Mouse (Mus musculus) ES-CJ7 (cell line): ENCODE results near the gene Mip.
A peak's percentile ranks its signal among the peaks of the same experiment; 100 is the strongest.
"Not testable (repeated sequence)": the region's sequence is repeated elsewhere in the genome, so short reads cannot be mapped to it uniquely, and the experiment has no call there.

ENCODE experiments used
- DNase-seq: peaks from one replicate; pipeline ENCODE4 v3.0.0; 2011; ENCODE audit warnings: low read depth, low spot score

The Mip gene

DNA sequence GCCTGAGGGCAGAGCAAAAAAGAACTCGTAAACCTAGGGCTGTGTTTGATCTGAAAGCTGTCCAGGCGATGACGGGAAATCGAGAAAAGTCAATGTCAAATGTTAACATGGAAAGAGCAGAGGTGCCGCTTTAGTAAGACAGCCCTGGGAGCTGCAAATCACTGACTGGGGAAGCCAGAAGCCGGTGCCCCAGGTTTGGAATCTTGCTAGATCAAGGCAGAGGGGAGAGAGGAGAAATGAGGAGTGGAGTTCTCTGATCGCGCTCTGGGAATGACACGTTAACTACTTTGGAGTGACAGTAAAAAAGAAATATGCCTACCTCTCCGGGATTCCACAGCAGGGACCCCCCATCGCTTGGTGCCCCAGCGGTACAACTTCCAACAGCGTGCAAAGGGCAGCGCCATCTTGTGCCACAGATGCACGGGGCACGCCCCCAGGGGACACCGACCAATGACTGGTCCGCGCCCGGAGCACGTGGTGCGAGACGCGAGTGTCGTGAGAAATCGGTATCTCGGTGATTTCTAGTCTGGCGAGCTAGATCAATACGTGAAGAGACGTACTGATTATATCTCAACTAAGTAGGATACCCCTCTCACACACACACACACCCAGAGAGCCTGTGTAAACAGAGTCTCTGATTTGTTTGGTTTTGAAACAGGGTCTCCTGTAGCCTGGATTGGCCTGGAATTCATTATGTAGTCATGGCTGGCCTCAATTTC is 14.1 kb upstream of the Mip start, which contains the start of gene Spryd4:
Gene Spryd4, minus strand, starts transcription at position 418 of the 719 bp plus-strand sequence.
- DNase-seq, result peak; percentile 95

DNA sequence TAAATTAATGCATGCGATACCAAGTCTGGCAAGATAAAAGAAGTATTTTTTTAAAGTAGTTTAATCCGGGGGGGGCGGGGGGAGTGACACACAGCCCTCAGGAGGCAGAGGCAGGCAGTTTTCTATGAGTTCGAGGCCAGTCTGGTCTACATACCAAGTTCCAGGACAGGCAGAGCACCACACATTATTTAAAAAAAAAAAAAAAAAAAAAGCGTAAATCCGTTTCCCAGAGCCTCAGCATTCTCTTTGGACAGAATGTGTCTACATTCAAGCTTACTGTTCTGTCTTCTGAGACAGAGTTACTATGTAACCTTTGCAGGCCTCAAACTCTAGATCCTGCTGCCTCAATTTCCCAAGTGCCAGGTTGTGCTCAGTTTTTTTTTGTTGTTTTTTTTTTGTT is 13.5 kb upstream of the Mip start:
- DNase-seq, result no peak

DNA sequence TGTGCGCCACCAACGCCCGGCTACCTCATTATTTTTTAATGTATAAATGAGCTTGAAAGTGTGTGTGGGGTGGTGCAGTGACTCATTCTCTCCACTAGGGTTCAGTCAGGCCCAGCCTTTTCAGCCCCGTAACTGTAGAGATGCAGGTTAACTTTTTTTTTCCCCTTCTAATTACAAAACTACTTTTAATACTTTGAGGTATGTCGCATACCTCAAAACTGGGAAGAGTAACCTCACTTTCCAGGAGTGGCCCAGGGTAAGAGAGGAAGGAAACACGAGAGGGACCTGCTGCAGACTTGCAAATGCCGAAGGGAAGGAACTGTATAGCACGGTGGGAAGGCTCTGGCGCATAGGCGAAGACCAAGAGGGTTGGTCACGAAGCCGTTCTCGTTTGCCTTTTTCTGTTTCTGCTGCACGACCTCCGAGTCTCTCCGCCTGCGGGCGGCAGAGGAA is 12.7 kb upstream of the Mip start:
- DNase-seq, result peak; percentile 71

DNA sequence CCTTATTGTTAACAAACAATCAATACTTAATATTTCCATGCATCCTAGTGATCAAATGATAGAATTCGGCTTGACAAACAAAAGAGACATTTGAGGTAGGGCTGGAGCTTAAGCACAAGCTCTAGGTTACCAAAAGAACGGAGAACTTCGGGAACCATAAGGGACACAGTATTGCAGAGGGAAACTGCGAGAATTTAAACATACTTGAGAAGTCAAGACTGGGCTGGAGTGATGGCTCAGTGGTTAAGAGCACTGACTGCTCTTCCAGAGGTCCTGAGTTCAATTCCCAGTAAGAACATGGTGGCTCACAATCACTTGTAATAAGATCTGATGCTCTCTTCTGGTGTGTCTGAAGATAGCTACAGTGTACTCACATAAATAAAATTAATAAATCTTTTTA is 11.5 kb upstream of the Mip start:
- not testable (repeated sequence) for DNase-seq

DNA sequence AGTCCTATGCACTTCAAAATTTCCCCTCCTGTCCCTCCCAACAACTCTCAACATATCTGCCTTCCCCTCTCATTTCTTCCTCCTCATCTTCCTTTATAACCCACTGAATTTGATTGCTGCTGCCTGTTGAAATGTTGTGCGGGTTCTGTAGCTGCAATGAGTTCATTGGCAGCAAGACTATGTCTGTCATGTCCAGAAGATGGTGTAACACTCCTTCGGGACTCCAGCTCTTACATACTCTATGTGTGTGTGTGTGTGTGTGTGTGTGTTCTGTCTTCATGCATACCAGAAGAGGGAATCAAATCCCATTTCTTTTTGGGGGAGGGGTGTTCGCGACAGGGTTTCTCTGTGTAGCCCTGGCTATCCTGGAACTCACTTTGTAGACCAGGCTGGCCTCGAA is 10.7 kb upstream of the Mip start:
- no peak for DNase-seq

DNA sequence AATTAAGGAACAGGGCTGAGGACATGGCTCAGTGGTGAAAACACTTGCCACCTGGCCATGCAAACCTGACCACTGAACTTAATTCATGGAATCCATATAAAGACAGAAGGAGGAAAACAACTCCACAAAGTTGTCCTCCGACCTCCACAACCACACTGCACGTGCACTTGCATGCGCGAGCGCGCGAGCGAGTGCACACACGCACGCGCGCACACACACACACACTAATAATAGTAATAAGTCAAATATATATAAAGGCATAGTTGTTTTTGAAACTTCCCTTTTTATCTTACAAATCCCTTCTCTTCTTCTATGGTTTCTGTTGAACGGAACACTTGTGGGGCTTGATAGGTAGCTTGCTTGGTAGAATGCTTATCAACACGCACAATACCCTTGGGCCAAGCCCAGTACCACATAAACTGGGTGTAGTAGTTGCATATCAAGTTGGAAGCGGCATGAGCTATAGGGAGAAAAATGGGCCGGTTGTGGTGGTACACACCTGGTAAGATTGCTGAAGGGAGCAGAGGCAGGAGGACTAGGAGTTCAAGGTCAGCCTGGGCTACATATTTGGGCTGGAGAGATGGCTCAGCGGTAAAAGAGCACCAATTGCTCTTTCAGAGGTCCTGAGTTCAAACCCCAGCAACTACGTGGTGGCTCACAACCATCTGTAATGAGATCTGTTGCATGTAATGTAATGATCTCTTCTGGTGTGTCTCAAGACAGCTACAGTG is 7.1 kb upstream of the Mip start:
- no peak for DNase-seq

DNA sequence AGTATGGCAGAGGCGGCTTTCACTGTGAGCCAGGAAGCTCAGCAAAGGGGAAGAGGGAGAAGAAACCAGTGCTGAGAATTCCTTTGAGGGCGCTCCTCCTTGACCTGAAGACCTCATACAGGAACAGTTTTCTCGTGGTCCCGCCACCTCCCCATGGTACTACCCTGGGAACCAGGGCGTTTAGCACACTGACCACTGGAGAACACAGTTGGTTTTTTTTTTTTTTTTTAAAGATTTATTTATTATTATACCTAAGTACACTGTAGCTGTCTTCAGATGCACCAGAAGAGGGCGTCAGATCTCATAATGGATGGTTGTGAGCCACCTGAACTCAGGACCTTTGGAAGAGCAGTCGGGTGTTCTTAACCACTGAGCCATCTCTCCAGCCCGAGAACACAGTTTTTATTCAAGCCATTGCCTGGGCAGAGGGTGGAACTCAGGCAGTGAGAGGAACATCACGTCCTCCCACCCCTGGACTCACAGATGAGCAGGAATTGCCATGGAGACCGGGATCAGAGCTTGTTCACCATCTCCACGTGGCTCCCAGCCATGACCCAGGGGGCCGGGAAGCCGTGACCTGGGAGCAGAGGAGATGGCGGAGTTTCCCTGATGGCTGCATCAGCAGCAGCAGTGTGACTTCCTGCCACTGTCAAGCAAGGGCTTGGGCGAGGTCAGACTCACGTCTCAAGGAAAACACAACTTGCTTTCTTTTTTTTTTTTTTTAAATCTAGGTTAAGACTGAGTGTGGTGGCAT is 3.9 kb upstream of the Mip start:
- DNase-seq, result no peak

DNA sequence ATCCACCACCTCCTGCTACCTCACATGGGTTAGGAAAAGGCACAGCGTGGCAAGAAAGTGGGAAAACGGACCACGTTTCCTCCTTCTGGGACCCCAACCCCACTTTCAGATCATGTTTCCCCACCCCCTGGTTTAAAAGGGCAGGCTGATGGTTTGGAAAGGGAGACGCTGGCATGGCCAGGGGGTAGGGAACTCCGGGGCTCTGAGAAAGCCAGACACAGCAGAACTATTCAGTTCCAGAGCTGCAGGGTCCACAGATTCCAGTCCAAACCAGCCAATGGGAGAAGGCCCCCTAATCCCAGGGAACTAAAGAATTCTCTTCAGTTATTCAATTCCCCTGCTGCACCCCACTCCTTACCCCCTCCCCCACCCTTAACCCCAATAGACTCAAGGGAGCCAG is 574 bp upstream of the Mip start:
- no peak for DNase-seq

DNA sequence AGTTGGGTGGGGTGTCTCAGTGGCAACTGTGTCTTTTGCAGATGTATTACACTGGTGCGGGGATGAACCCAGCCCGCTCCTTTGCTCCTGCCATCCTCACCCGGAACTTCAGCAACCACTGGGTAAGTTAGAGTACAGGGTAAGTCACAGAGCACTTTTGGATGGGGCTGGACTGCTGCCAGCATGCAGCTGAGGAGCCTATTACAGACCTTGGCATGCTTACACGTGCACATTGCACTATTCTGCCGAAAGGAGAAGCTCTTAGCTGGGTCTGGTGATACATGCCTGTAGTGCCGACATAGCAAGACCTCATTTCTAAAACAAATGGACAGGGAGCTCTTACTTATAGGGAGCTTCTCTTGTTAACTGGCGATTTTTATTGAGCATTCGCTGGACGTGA is 2.0 kb downstream of the Mip start:
- DNase-seq, result no peak

DNA sequence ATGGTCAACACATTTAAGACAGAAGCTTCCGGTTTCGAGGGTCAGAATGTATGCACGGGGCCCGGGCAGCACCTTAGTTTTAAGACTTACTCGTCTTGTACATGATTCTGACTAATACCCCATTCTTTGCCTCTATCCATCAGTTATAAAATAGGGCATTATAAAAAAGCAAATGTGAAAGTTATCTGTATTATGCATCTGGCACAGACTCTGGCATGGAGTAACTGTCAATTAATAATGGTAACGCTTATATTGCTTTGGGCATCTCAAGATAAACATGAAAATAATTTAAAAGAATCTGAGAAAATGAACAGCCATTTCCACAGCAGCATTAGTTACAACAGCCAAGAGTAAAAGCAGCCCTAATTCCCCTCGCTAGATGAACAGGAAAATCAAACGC is 2.4 kb downstream of the Mip start:
- DNase-seq, result no peak

DNA sequence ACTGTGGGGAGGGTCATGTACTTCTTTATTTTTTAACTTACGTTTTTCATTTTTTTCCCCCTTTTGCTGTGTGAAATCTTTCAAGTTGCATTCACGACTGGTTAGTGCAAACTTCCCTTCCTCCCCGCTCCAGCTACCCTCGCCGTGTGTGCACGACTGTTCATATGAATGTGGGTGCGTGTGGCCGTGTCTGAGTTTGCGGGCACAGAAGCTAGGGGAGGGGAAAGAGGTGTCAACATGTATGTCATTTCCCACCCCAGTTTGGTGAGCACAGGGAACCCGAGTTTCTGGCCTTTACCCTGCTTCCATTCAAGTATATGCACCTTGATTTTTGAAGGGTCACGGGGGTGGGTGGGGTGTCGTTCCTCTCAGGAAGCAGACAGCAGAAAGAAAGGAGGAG is 4.9 kb downstream of the Mip start:
- DNase-seq, result no peak

DNA sequence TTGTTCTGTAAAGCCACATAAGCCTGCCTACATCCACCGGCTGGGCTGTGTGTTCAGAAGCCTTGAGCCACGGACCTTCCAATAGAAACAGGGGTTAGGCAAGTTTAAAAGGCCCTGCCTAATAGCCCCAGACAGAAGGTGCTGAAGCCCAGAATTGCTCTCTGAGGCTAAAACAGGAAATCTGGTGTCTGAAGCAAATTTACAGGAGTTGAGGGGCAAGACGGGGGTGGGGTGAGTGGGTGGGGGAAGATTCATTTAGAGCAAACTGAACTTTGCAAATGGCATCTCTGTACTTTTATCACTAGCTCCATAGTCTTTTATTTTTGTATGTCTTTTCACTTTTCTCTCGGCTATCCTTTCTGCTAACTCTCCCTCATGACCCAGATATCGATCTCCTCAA is 5.5 kb downstream of the Mip start:
- no peak for DNase-seq

DNA sequence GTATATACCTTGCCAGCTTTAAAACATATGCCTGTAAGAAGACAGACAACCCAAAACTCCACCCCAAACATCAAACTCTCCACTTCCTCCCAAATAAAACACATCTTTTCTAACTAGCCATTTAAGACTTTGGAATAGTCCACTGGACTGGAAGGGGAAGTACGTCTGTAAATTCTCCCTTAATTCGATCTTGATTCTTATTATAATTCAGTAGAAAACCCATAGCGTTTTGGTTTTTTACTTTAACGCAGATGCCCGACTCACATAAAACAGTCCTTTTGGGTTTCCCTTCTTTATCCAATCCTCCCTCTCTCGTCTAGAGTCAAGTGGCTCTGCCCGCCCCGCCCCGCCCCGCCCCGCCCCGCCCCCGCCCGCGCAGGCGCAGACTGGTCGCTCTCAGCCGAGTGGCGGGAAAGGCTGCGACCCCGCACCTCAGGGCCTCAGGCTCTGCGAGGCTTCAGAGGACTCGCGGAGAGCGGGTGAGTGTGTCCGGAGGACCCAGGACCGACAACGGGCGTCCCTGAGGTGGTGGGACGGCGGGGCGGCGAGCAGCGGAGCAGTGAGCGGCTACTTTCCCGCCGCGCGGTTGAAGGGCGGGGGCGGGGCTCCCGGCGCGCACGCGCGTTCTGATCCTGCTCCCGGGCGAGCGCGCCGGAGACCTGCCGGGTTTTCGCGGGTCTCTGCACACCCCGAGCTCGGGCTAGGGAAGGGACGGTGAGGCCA is 6.2 kb downstream of the Mip start, which contains the start of gene Timeless:
Gene Timeless, plus strand, starts transcription at position 369 of the 723 bp plus-strand sequence.
- peak; percentile 66 for DNase-seq

DNA sequence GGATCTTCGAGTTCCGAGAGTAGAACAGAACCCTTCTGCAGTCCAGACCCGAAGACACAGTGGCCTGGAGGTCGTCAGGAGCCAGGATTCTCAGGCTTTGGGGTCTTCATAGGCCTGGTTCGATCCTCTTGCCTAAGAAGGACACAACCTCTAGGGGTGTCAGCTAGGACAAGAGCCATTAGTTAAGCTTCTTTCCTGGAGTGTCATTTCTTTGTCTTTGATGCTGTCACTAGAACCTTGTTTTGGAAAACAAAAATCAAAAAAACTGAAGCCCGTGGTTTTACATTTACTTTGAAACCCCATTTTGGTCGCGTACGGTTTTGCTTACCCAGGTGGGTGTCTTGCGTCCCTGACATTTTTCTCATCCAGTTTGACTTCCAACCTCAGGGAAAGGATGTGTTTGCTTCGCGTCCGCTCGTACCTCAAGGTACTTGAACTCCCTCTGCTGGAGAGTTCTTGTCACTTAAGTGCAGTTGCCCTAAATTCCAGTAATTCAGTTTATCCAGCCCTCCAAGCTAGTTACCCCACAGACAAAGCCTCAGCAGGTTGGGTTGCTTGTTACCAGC is 6.9 kb downstream of the Mip start:
- peak; percentile 92 for DNase-seq

DNA sequence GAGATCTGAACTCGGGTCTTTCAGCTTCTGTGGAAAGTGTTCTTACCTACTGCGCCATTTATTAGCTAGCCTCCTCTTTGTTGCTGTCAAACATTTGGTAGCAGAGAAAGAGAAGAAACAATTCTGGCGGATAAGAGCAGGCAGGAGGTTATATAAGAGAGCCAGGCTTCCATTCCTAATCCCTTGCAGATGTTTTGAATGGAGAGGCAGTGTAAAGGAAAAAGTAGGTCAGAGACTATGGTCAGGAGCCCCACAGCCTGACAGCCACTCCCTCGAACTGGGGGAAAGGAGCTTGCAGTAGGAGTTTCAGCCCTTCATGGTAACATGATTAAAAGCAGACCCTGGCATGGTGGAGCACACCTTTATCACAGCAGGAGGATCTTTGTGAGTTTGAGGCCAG is 10.7 kb downstream of the Mip start:
- DNase-seq, result no peak

DNA sequence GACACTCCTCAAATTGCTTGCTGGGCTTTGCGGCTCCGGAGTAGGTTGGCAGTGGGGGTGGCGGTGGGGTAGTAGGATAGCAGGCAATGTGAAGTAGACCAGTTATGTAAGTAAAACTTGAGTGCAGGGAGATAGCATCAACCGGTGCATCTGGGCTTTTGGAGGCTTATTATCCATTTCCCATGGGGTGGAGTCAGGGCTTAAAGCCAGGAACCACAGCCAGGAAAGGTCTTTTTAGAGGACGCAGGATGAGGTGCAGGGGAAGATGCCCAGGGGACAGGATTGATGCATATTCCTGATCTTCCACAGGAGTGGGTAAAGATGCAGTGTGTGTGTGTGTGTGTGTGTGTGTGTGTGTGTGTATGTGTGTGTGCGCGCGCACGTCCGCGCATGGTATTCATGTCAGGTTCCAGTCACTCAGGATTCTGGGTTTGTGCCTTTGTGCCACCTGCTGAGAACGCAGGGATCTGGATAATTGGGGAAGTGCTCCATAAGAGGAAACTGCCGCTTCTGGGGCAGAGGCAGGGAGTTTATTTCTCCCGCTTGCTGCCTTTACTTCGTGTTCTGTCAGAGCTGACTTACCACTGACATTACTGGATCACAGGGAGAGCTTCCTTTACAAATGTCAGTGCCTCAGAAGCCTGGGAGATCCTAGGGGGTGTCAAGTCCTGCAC is 12.3 kb downstream of the Mip start:
- DNase-seq, result no peak

DNA sequence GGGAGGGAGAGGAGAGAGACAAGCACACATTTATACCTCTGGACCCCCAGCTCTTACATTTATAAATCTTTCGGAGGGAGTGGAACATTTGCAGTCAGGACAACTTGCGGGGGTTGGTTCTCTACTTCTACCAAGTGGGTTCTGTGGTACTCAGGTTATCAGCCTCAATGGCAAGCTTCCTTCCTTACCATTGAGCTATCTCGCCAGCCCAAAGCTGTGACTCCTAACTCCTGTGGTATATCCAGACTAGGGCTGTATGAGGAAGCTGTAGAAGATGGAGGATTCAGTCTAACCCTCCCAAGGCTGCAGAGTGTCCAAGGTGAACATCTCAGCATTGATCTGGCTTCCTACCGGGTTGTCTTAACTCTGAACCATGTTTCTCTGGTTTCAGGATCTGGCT is 13.5 kb downstream of the Mip start:
- no peak for DNase-seq

DNA sequence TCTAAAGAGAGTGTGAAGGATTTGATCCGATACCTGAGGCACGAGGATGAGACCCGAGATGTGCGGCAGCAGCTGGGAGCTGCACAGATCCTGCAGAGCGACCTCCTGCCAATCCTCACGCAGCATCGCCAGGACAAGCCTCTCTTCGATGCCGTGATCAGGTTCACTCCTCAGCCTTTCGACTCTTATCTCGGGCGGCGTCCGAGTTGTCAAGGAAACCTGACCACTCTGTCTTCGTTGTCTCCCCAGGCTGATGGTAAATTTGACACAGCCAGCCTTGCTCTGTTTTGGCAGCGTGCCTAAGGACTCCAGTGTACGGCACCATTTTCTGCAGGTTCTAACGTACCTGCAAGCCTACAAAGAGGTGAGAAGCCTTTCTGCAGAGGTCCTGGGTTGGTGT is 14.5 kb downstream of the Mip start:
- no peak for DNase-seq

DNA sequence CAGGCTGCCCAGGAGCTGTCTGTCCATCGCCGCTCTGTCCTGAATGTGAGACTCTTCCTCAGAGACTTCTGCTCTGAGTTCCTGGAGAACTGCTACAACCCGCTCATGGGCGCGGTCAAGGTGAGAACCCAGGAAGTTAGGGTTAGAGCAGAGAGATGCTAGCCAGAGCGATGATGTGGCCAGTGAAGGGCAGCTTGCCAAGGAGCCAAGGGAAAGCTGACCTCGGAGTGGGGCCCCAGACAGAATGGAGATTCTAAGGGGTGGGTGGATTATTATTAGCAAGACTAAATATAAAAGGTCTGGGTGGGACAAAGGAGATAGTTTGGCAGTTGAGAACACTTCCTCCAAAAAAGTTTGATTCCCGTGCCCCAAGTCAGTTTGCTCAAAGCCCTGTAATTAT is 17.6 kb downstream of the Mip start:
- no peak for DNase-seq

DNA sequence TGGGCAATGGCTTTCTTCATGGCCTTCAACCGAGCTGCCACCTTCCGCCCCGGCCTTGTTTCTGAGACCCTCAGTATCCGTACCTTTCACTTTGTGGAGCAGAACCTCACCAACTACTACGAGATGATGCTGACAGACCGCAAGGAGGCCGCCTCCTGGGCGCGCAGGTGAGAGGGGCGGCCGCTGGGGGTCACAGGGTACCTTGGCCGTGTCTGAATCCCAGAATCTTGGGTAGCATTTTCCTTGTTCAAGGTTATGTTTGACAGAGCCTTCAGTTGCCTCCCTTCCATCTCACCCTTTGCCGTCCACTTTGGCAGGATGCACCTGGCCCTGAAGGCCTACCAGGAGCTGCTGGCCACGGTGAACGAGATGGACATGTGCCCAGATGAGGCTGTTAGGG is 18.5 kb downstream of the Mip start:
- DNase-seq, result no peak
